Mouse (Mus musculus) limb, embryonic 11.5 days (tissue): ENCODE results near the gene Castor2. TPM values are rescaled to one million over a fixed set of nuclear protein-coding genes. Genes with fewer than 3 reads are reported as not detected.
A peak's percentile ranks its signal among the peaks of the same experiment; 100 is the strongest.

Source experiments
- ATAC-seq: fragments of 200-750 bp; cut with Nextera tagmentation; 2 replicates; pipeline ENCODE4 v1.8.0; 2017; ENCODE audit warnings: low read depth; ENCODE audit not compliant: insufficient number of reproducible peaks, low FRiP score, low TSS enrichment
- DNase-seq: peaks from one replicate; pipeline ENCODE4 v3.0.0-alpha.2; 2015; ENCODE audit warnings: low spot score
- H3K27ac ChIP-seq: fragments of 300-500 bp; sonication (generic); replicated peaks from 2 replicates; pipeline ENCODE4 v1.5.1; 2014; ENCODE audit warnings: low read depth, mild to moderate bottlenecking, low read length
- H3K27me3 ChIP-seq: fragments of 300-500 bp; sonication (generic); 2 replicates; pipeline ENCODE4 v1.6.1; 2014; ENCODE audit warnings: mild to moderate bottlenecking, low read length, mixed read lengths; ENCODE audit not compliant: control insufficient read depth, insufficient read depth
- H3K36me3 ChIP-seq: fragments of 300-500 bp; sonication (generic); 2 replicates; pipeline ENCODE4 v1.6.1; 2014; ENCODE audit warnings: mild to moderate bottlenecking, low read length, moderate library complexity, mixed read lengths; ENCODE audit not compliant: control insufficient read depth, insufficient read depth
- H3K4me1 ChIP-seq: fragments of 300-500 bp; sonication (generic); 2 replicates; pipeline ENCODE4 v1.6.1; 2014; ENCODE audit warnings: low read length, mixed read lengths; ENCODE audit not compliant: control insufficient read depth, insufficient read depth
- H3K4me2 ChIP-seq: fragments of 300-500 bp; sonication (generic); 2 replicates; pipeline ENCODE4 v1.6.1; 2014; ENCODE audit warnings: low read depth, mild to moderate bottlenecking, moderate library complexity; ENCODE audit not compliant: severe bottlenecking
- H3K4me3 ChIP-seq: fragments of 300-500 bp; sonication (generic); 2 replicates; pipeline ENCODE4 v1.5.1; 2014; ENCODE audit warnings: low read depth, low read length
- H3K9ac ChIP-seq: fragments of 300-500 bp; sonication (generic); 2 replicates; pipeline ENCODE4 v1.6.1; 2014; ENCODE audit warnings: mild to moderate bottlenecking, low read length
- H3K9me3 ChIP-seq: fragments of 300-500 bp; sonication (generic); 2 replicates; pipeline ENCODE4 v1.6.1; 2016; ENCODE audit warnings: low read length; ENCODE audit not compliant: control insufficient read depth
- whole genome bisulfite sequencing: fragments of 180-500 bp; shearing (Covaris S2); extraction: QIAGEN DNeasy Blood & Tissue Kit; methylation state at CpG from one replicate; pipeline ENCODE4 v1.1.7; 2014; 5-methylcytosine and 5-hydroxymethylcytosine counted together
- polyA plus RNA-seq: library from polyadenylated mRNA; unstranded; fragments of >200 nt; fragmentation: Nextera tagmentation; extraction: Ambion mirVana; gene quantifications from 2 replicates; pipeline ENCODE4 v1.2.1, GENCODE M21; 2014

Gene Castor2
- polyA plus RNA-seq, 1 experiment from 2014 or later: 11.8 TPM

DNA sequence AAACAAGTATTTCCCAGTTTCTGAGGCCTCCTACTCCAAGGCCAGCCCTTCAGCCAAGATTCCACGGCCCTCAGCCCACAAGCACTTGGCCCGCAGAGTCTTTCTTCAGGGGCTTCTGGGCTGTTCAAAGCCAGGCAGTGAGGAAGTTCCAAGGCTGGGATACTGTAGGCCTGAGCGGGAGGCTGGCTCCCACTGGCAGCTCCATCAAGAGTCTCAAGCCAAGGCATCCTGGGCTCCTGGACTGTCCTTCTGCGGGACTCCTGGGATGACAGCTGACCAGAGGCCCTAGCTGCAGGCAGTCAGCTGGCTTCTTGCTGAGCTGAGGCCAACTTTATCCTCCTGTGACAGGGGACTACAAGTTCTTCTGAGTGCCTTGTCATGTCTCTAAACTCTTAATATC lies 48.6 kb downstream of the Castor2 start:
- no peak overlapping the region for H3K27ac ChIP-seq
- no peak overlapping the region for H3K4me3 ChIP-seq
- H3K36me3 ChIP-seq: peaks cover 15% of the 10 kb centered on the region; the same call in 1 of the 2 replicates
- WGBS: 90% methylated on average over 4 of the region's 4 CpGs
- H3K4me2 ChIP-seq: no peak overlapping the region
- H3K4me1 ChIP-seq: no peaks in the 10 kb centered on the region
- no peak overlapping the region for H3K9ac ChIP-seq
- H3K9me3 ChIP-seq: no peaks in the 10 kb centered on the region
- H3K27me3 ChIP-seq: no peaks in the 10 kb centered on the region
- ATAC-seq (no peak), DNase-seq (no peak)

DNA sequence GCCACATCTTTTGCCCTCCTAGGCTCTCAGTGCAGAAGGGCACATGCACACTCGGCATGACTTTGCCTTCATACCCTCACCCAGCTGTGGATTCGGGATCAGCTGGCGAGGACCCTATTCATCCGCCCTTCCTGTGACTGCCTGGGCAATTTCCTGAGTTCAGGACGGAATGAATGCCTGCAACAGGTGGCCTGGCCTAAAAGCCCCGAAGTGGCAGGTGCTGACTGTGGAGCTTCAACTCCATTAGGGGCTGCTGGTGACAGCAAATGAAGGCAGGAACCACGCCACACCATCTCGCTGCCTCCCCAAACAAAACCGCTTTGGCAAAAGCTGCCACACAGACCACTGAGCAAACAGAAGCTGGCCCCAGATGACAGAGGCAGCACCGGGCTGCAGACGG lies 52.4 kb downstream of the Castor2 start:
- H3K27me3 ChIP-seq: no peaks in the 10 kb centered on the region
- 85% methylated on average over 11 of the region's 11 CpGs for WGBS

DNA sequence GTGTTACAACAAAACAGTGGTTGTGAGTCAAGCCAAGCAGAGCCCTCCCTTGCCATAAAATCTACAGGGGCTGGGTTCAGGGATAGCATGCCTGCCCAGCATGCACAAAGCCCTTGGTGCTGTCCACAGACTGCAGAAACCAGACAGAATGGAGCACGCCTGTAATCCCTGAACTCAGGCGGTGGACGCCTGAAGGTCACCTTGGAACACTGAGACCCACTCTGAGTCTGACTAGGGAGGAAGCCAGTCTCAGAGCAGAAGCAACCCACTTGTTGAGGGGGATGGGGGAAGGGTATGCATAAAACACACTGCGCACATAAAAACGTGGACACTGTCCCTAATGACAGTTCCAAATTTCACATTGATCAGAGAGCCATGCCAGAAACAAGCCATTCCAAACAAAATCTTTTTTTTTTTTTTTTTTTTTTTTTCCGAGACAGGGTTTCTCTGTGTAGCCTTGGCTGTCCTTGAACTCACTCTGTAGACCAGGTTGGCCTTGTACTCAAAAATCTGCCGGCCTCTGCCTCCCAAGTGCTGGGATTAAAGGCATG lies 56.5 kb downstream of the Castor2 start:
- ATAC-seq (no peak), DNase-seq (no peak)
- Histone ChIP-seq H3K4me2 (no peak overlapping the region), H3K36me3 (peaks cover 26% of the 10 kb centered on the region), H3K9me3 (no peaks in the 10 kb centered on the region), H3K4me3 (no peak overlapping the region), H3K9ac (no peak overlapping the region), H3K27me3 (no peaks in the 10 kb centered on the region), H3K4me1 (no peaks in the 10 kb centered on the region), H3K27ac (no peak overlapping the region)
- WGBS: 90% methylated on average over 7 of the region's 7 CpGs

More for the DNA sequence above, 52.4 kb downstream of the Castor2 start:
- Histone ChIP-seq H3K4me2 (no peak overlapping the region), H3K9ac (no peak overlapping the region), H3K9me3 (no peaks in the 10 kb centered on the region), H3K4me3 (no peak overlapping the region), H3K4me1 (no peaks in the 10 kb centered on the region), H3K27ac (no peak overlapping the region), H3K36me3 (peaks cover 27% of the 10 kb centered on the region)
- DNase-seq: no peak
- no peak for ATAC-seq

DNA sequence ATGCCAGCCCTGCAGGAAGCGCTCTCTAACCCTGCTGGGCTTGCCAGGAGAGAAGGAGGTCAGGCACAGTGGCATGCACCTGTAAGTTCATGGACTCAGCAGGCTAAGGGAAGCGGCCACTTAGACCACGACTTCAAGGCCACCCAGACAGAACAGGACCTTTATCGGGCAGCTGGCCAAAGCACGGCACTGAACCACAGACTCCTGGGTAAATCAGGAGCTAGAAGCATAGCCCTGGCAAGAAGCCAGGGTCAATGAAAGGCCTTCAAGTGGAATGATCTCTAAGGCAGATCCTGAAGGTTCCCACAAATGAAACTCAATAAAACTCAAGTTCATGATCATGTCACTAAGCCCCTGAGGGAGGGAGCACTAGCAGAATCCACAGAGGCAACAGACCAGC lies 65.2 kb downstream of the Castor2 start:
- H3K27me3 ChIP-seq: no peaks in the 10 kb centered on the region
- H3K4me1 ChIP-seq: no peaks in the 10 kb centered on the region
- H3K36me3 ChIP-seq: peaks cover 13% of the 10 kb centered on the region
- ATAC-seq: no peak
- no peaks in the 10 kb centered on the region for H3K9me3 ChIP-seq
- no peak overlapping the region for H3K4me3 ChIP-seq
- H3K4me2 ChIP-seq: no peak overlapping the region
- no peak for DNase-seq
- H3K27ac ChIP-seq: no peak overlapping the region
- H3K9ac ChIP-seq: no peak overlapping the region
- WGBS: 83% methylated on average over 4 of the region's 5 CpGs

DNA sequence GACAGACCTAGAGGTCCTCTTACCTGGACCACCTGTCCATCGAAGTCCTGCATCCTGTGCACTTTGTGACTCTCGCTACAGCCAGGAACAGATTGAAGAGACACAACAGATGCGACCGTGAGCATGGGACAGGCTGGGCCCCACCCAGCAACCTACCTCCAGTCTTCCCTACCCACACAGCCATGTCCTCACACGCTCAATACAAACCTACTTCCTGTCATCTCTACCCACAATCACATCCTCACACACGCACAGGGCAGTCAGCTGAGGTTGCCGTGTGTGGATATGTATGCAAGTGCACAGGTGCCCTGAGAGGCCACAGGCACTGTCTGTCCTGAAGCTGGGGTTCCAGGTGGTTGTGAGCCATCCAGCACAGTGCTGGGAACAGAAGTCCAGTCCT lies 67.1 kb downstream of the Castor2 start:
- no peaks in the 10 kb centered on the region for H3K9me3 ChIP-seq
- H3K4me1 ChIP-seq: no peaks in the 10 kb centered on the region
- no peak overlapping the region for H3K4me2 ChIP-seq
- H3K4me3 ChIP-seq: no peak overlapping the region
- no peak for DNase-seq
- H3K27me3 ChIP-seq: no peaks in the 10 kb centered on the region
- 95% methylated on average over 7 of the region's 7 CpGs for WGBS
- ATAC-seq: no peak
- no peak overlapping the region for H3K9ac ChIP-seq
- no peak overlapping the region for H3K27ac ChIP-seq
- H3K36me3 ChIP-seq: peaks cover 18% of the 10 kb centered on the region

DNA sequence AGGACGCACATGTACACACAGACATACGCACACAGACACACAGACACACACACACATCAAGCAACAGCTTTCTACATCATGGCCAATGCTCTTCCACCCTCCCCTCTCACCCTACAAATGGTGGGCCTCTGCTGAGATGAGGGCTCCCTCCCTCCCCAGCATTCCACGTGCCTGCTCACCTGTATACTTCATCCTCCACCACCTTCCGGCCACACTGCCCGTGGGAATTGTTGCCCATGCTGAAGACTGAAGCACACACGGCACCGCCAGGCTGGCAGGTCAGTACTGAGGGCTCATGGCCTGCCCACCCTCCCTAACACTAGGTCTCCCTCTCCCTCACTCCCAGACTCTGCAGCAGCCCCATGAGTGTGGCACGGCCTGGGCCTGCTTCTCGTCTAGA lies 68.5 kb downstream of the Castor2 start:
- Histone ChIP-seq H3K9ac (no peak overlapping the region), H3K27me3 (no peaks in the 10 kb centered on the region), H3K4me3 (no peak overlapping the region), H3K4me2 (no peak overlapping the region), H3K9me3 (no peaks in the 10 kb centered on the region), H3K4me1 (no peaks in the 10 kb centered on the region), H3K27ac (no peak overlapping the region), H3K36me3 (peaks cover 18% of the 10 kb centered on the region)
- no peak for ATAC-seq
- DNase-seq: no peak
- 87% methylated on average over 9 of the region's 9 CpGs for WGBS

DNA sequence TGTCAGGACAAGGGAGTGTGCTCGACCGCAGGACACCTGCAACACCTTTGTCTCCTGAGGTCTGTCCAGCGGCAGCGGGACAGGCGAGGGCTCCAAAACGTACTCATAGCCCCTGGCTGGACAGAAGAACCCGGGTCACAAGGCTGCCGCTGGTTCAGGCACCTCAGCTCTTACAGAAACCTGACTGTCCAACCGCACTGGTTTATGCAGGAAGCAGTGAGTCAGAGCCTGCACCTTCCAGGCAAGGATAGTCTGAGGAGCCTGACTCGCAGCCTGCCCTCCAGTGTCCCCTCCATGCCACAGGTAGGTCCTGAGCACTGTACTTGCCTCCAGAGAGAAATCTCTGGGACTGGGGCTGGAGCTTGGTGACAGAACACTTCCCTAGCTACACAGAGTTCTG lies 69.7 kb downstream of the Castor2 start:
- no peaks in the 10 kb centered on the region for H3K27me3 ChIP-seq
- no peak overlapping the region for H3K4me3 ChIP-seq
- H3K4me1 ChIP-seq: no peaks in the 10 kb centered on the region
- H3K36me3 ChIP-seq: peaks cover 12% of the 10 kb centered on the region
- H3K9me3 ChIP-seq: no peaks in the 10 kb centered on the region
- DNase-seq (no peak), ATAC-seq (no peak)
- WGBS: 93% methylated on average over 10 of the region's 10 CpGs
- H3K9ac ChIP-seq: no peak overlapping the region
- no peak overlapping the region for H3K4me2 ChIP-seq
- no peak overlapping the region for H3K27ac ChIP-seq

DNA sequence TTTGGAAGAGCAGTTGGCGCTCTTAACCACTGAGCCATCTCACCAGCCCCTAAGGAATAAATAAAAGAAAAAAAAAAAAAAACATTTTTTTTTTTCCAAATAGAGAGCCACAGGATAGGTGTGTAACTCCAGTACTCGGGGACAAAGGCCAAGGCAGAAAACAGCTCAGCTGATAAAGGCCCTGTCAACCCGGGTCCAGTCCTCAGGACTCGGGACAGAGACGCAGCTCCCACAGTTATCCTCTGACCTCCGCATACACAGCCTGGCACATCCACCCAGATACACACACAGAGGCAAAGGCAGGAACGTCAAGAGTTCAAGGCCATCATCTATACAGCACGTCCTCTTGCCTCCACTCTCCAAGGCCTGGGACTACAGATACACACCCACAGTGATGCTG lies 70.7 kb downstream of the Castor2 start:
- Histone ChIP-seq H3K9ac (no peak overlapping the region), H3K27ac (no peak overlapping the region), H3K36me3 (peaks cover 9% of the 10 kb centered on the region), H3K4me3 (no peak overlapping the region), H3K27me3 (no peaks in the 10 kb centered on the region), H3K4me1 (no peaks in the 10 kb centered on the region), H3K4me2 (no peak overlapping the region), H3K9me3 (no peaks in the 10 kb centered on the region)
- DNase-seq (no peak), ATAC-seq (no peak)
- 95% methylated on average over 8 of the region's 8 CpGs for WGBS

DNA sequence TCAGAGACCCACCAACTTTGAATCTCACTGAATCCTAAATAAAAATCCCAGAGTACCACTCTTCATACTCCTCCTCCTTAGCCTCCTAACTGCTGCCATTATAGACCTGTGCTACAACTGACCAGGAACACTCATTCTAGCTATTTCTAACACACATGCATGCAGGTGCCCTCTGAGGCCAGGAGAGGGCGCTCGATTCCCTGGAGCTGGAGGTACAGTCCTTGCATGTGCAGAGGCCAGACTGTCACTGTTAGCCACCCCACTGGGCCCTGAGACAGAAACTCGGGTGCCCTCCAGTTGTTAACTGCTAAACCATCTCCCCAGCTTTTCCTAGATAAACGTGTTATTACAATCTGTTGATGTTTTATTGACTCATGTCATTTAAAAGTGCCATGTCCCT lies 73.7 kb downstream of the Castor2 start:
- peaks cover 6% of the 10 kb centered on the region; the same call in 1 of the 2 replicates for H3K36me3 ChIP-seq
- H3K9ac ChIP-seq: no peak overlapping the region
- no peaks in the 10 kb centered on the region for H3K27me3 ChIP-seq
- H3K4me3 ChIP-seq: no peak overlapping the region
- no peak overlapping the region for H3K4me2 ChIP-seq
- H3K9me3 ChIP-seq: no peaks in the 10 kb centered on the region
- peaks cover 5% of the 10 kb centered on the region; the same call in 1 of the 2 replicates for H3K4me1 ChIP-seq
- no peak for ATAC-seq
- WGBS: 43% methylated on average over 4 of the region's 4 CpGs
- peak; percentile 66 for DNase-seq
- no peak overlapping the region for H3K27ac ChIP-seq
